Mouse (Mus musculus) forebrain, embryonic 14.5 days (tissue): ENCODE results near the gene Riok1. TPM values are rescaled to one million over a fixed set of nuclear protein-coding genes. Genes with fewer than 3 reads are reported as not detected.

Source experiments
- ATAC-seq: fragments of 200-750 bp; cut with Nextera tagmentation; 2 replicates; pipeline ENCODE4 v1.8.0; 2017; ENCODE audit warnings: mild to moderate bottlenecking, moderate library complexity
- DNase-seq: peaks from one replicate; pipeline ENCODE4 v3.0.0-alpha.2; 2015; ENCODE audit warnings: low spot score
- H3K27ac ChIP-seq: fragments of 300-500 bp; sonication (generic); 2 replicates; pipeline ENCODE4 v1.5.1; 2014; ENCODE audit warnings: low read depth, mild to moderate bottlenecking, control low read depth, low read length, moderate library complexity
- H3K27me3 ChIP-seq: fragments of 300-500 bp; sonication (generic); replicated peaks from 2 replicates; pipeline ENCODE4 v1.6.1; 2014; ENCODE audit warnings: low read length, control low read depth, mixed read lengths; ENCODE audit not compliant: control insufficient read depth, insufficient read depth
- H3K36me3 ChIP-seq: fragments of 300-500 bp; sonication (generic); 2 replicates; pipeline ENCODE4 v1.6.1; 2014; ENCODE audit warnings: low read length, control low read depth; ENCODE audit not compliant: control insufficient read depth, insufficient read depth
- H3K4me1 ChIP-seq: fragments of 300-500 bp; sonication (generic); 2 replicates; pipeline ENCODE4 v1.6.1; 2014; ENCODE audit warnings: antibody characterized with exemption, low read length, control low read depth; ENCODE audit not compliant: control insufficient read depth, insufficient read depth
- H3K4me2 ChIP-seq: fragments of 300-500 bp; sonication (generic); 2 replicates; pipeline ENCODE4 v1.6.1; 2014; ENCODE audit warnings: mild to moderate bottlenecking, control low read depth, low read length
- H3K4me3 ChIP-seq: fragments of 300-500 bp; sonication (generic); 2 replicates; pipeline ENCODE4 v1.5.1; 2014; ENCODE audit warnings: low read depth, low read length, control low read depth
- H3K9ac ChIP-seq: fragments of 300-500 bp; sonication (generic); 2 replicates; pipeline ENCODE4 v1.6.1; 2014; ENCODE audit warnings: mild to moderate bottlenecking, low read length, control low read depth, moderate library complexity
- H3K9me3 ChIP-seq: fragments of 300-500 bp; sonication (generic); replicated peaks from 2 replicates; pipeline ENCODE4 v1.6.1; 2016; ENCODE audit warnings: low read length, control low read depth, mixed read lengths; ENCODE audit not compliant: control insufficient read depth
- whole genome bisulfite sequencing: fragments of 180-500 bp; shearing (Covaris S2); extraction: QIAGEN DNeasy Blood & Tissue Kit; methylation state at CpG from one replicate; pipeline ENCODE4 v1.1.7; 2014; 5-methylcytosine and 5-hydroxymethylcytosine counted together
- microRNA-seq: library from miRNA; unstranded; fragments of <30 nt; microRNA quantifications from one replicate; pipeline ENCODE4, GENCODE M21; 2016
- polyA plus RNA-seq: library from polyadenylated mRNA; unstranded; fragments of >200 nt; fragmentation: Nextera tagmentation; extraction: Ambion mirVana; gene quantifications from 2 replicates; pipeline ENCODE4 v1.2.1, GENCODE M21; 2014

Gene Riok1
- polyA plus RNA-seq, 1 experiment from 2014 or later: 40.4 TPM

DNA sequence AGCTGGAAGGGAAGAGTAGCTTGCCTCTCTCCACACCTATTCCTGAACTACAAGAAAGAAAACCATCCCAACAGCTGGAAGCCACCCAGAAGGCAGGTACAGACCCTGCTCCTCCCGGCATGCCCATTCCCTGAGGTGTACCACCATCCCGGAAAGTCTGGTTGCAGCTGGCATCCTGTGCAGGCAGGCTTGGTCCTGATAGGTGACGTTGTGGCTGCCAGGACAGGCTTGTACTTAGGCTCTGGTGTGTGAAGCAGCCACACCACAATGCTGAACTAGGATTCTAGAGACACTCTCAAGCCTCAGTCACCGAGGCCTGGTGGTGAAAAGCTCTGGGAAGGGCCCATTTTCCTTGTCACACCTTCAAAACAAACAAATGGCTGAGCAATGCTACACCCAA lies 59.4 kb downstream of the Riok1 start:
- ATAC-seq (no peak), DNase-seq (no peak)
- Histone ChIP-seq H3K4me1 (no peaks in the 10 kb centered on the region), H3K4me2 (no peak overlapping the region), H3K9ac (no peak overlapping the region), H3K9me3 (no peaks in the 10 kb centered on the region), H3K36me3 (no peaks in the 10 kb centered on the region), H3K27me3 (no peaks in the 10 kb centered on the region), H3K27ac (no peak overlapping the region), H3K4me3 (no peak overlapping the region)
- 75% methylated on average over 4 of the region's 4 CpGs for WGBS

- WGBS: 81% methylated on average over 4 of the region's 4 CpGs
- H3K36me3 ChIP-seq: no peaks in the 10 kb centered on the region
- no peaks in the 10 kb centered on the region for H3K4me1 ChIP-seq
- H3K9ac ChIP-seq: no peak overlapping the region
- H3K4me2 ChIP-seq: no peak overlapping the region
- ATAC-seq: no peak
- H3K27me3 ChIP-seq: no peaks in the 10 kb centered on the region
- H3K4me3 ChIP-seq: no peak overlapping the region
- no peak overlapping the region for H3K27ac ChIP-seq
- no peaks in the 10 kb centered on the region for H3K9me3 ChIP-seq
- no peak for DNase-seq
Measured at GRCm38 (mm10) chr13:38103406-38103805, 66.6 kb downstream of the Riok1 start.

DNA sequence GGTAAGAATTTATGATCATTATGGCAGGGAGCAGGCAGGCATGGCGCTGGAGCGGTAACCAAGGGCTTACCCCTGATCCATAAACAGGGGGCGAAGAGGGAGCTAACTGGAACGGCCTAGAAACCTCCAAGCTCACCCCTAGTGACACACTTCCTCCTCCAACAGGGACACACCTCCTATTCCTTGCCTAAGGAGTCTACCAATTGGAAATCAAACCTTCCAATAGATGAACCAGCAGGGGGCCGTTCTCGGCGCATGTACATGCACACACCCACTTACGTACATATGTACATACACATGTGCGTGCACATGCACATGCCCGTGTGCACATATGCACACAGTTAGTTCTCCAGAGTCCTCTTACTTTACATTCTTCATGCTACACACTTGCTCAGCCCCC lies 67.7 kb downstream of the Riok1 start:
- Histone ChIP-seq H3K9ac (no peak overlapping the region), H3K4me2 (no peak overlapping the region), H3K9me3 (no peaks in the 10 kb centered on the region), H3K27ac (no peak overlapping the region), H3K36me3 (no peaks in the 10 kb centered on the region), H3K4me3 (no peak overlapping the region), H3K4me1 (no peaks in the 10 kb centered on the region), H3K27me3 (no peaks in the 10 kb centered on the region)
- 92% methylated on average over 10 of the region's 10 CpGs for WGBS
- DNase-seq: no peak
- ATAC-seq: no peak

- Histone ChIP-seq H3K4me1 (no peaks in the 10 kb centered on the region), H3K4me3 (no peak overlapping the region), H3K9me3 (no peaks in the 10 kb centered on the region), H3K27me3 (no peaks in the 10 kb centered on the region), H3K9ac (no peak overlapping the region), H3K4me2 (no peak overlapping the region), H3K27ac (no peak overlapping the region), H3K36me3 (no peaks in the 10 kb centered on the region)
- 71% methylated on average over 9 of the region's 9 CpGs for WGBS
- ATAC-seq (no peak), DNase-seq (no peak)
Measured at GRCm38 (mm10) chr13:38109081-38109480, 72.3 kb downstream of the Riok1 start.

Small RNA genes lying within 50 kb of the gene (microRNA-seq; reads per million reads assigned to microRNA genes)
- gene Gm27387: not detected

Other genes with a start within 250 kb of the Riok1 start
- 64.9 and 75.8 TPM in 2 replicates for gene Ssr1, start 42.8 kb upstream of the Riok1 start, polyA plus RNA-seq
- gene Cage1, start 74 bp downstream of the Riok1 start, polyA plus RNA-seq: 1.3 and 1.8 TPM in 2 replicates
- gene Dsp, start 114.3 kb downstream of the Riok1 start, polyA plus RNA-seq: 0.20 and 0.27 TPM in 2 replicates
- 24.5 and 29.4 TPM in 2 replicates for gene Snrnp48, start 167.9 kb downstream of the Riok1 start, polyA plus RNA-seq